Mouse (Mus musculus) kidney, embryonic 15.5 days (tissue): ENCODE measurements around the gene L3mbtl3. TPM values are rescaled to one million over a fixed set of nuclear protein-coding genes. Genes with fewer than 3 reads are reported as not detected.
A peak's percentile ranks its signal among the peaks of the same experiment; 100 is the strongest.

Source experiments
- ATAC-seq: fragments of 200-750 bp; cut with Nextera tagmentation; replicated peaks from 2 replicates; pipeline ENCODE4 v1.8.0; 2017; ENCODE audit warnings: moderate TSS enrichment; ENCODE audit not compliant: low FRiP score
- H3K27ac ChIP-seq: fragments of 300-500 bp; sonication (generic); 2 replicates; pipeline ENCODE4 v1.5.1; 2015; ENCODE audit warnings: mild to moderate bottlenecking, inconsistent platforms
- H3K27me3 ChIP-seq: fragments of 300-500 bp; sonication (generic); 2 replicates; pipeline ENCODE4 v1.6.1; 2015; ENCODE audit warnings: inconsistent platforms
- H3K36me3 ChIP-seq: fragments of 300-500 bp; sonication (generic); 2 replicates; pipeline ENCODE4 v1.6.1; 2015; ENCODE audit warnings: inconsistent platforms
- H3K4me1 ChIP-seq: fragments of 300-500 bp; sonication (generic); 2 replicates; pipeline ENCODE4 v1.6.1; 2015; ENCODE audit warnings: inconsistent platforms
- H3K4me2 ChIP-seq: fragments of 300-500 bp; sonication (generic); 2 replicates; pipeline ENCODE4 v1.6.1; 2015; ENCODE audit warnings: moderate library complexity, mild to moderate bottlenecking, inconsistent platforms
- H3K4me3 ChIP-seq: fragments of 300-500 bp; sonication (generic); replicated peaks from 2 replicates; pipeline ENCODE4 v1.5.1; 2015; ENCODE audit warnings: mild to moderate bottlenecking, inconsistent platforms
- H3K9ac ChIP-seq: fragments of 300-500 bp; sonication (generic); 2 replicates; pipeline ENCODE4 v1.6.1; 2015; ENCODE audit warnings: mild to moderate bottlenecking, inconsistent platforms
- H3K9me3 ChIP-seq: fragments of 300-500 bp; sonication (generic); replicated peaks from 2 replicates; pipeline ENCODE4 v1.6.1; 2016; ENCODE audit warnings: inconsistent platforms
- WGBS: fragments of 180-500 bp; shearing (Covaris S2); methylation state at CpG from one replicate; pipeline ENCODE4 v1.1.7; 2015; ENCODE audit warnings: mixed read lengths; 5-methylcytosine and 5-hydroxymethylcytosine counted together
- polyA plus RNA-seq: library from polyadenylated mRNA; unstranded; fragments of >200 nt; fragmentation: Nextera tagmentation; extraction: Ambion mirVana; gene quantifications from 2 replicates; pipeline ENCODE4 v1.2.1, GENCODE M21; 2015

Gene L3mbtl3
- polyA plus RNA-seq, 1 experiment from 2014 or later, result 13.2 TPM

DNA sequence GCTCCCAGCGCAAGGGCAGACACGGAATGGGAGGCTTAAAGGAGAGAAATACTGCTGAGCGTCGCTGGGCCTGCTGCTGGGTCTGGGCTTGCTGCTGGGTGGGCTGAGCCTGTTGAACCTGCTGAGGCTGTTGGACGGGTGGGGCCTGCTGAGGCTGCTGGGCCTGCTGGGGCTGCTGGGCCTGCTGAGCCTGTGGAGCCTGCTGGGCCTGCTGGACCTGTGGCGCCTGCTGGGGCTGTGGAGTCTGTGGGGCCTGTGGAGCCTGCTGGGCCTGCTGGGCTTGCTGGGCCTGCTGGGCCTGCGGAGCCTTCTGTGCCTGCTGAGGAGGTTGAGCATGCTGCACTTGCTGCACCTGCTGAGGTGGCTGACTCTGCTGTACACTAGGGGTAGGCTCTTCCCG lies 95.8 kb downstream of the L3mbtl3 start:
- peak; percentile 76; the same call in 1 of the 2 replicates for ATAC-seq
- H3K36me3 ChIP-seq, result peaks cover 62% of the 10 kb centered on the region
- H3K27ac ChIP-seq, result no peak overlapping the region
- no peaks in the 10 kb centered on the region for H3K4me1 ChIP-seq
- H3K4me2 ChIP-seq, result no peak overlapping the region
- 69% methylated on average over 8 of the region's 8 CpGs for WGBS
- H3K9ac ChIP-seq, result no peak overlapping the region
- H3K27me3 ChIP-seq, result no peaks in the 10 kb centered on the region
- no peak overlapping the region for H3K4me3 ChIP-seq
- no peaks in the 10 kb centered on the region for H3K9me3 ChIP-seq

DNA sequence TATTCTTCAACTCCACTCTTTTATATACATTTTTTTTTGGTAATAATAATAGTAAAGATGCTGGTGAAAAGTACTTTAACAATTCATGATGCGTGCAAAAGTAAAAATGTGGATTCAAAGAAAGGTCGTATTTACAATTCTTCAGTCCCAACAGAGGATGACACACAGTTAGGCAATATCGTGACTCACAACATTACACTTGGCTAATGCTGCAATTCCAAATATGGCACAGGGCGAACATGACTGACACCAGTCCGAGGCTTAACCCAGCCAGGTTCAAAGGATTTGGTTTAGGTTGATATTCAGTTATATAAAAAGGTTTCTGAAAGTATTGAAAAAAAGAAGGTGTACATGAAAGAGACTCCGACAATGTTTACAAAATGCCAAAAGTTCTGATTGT lies 100.4 kb downstream of the L3mbtl3 start:
- no peak for ATAC-seq
- Histone ChIP-seq H3K9ac (no peak overlapping the region), H3K36me3 (peaks cover 56% of the 10 kb centered on the region), H3K4me1 (no peaks in the 10 kb centered on the region), H3K4me2 (no peak overlapping the region), H3K4me3 (no peak overlapping the region), H3K9me3 (no peaks in the 10 kb centered on the region), H3K27me3 (no peaks in the 10 kb centered on the region), H3K27ac (no peak overlapping the region)
- 91% methylated on average over 6 of the region's 6 CpGs for WGBS

DNA sequence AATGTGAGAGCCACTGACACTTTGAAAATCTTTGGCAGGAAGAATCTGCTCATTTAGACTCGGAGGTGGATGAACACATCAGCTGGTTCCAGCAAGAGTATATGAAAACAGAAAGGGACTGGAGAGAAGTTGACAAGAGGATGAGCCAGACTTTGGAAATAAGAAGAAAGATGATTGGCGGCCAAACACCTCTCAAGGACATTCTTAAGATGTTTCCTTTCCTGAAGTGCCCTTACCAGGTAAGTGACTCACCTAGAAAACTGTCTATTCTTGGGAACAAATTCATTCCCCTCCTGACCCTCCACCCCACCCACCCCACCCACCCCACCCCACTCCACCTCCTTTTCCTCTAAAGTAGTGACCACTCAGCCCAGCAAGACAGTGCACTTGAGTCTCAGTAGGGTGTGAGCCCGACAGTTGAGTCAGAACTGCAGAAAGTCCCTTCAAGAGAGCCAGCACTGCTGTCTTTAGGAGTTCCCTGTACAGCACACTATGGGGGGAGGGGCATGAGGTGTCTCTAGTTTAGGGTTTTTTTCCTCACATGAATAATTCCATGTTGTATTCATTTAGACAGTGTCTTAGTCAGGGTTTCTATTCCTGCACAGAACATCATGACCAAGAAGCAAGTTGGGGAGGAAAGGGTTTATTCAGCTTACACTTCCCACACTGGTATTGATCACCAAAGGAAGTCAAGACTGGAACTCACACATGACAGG lies 111.9 kb downstream of the L3mbtl3 start:
- no peak overlapping the region for H3K4me2 ChIP-seq
- ATAC-seq, result no peak
- no peaks in the 10 kb centered on the region for H3K36me3 ChIP-seq
- no peaks in the 10 kb centered on the region for H3K9me3 ChIP-seq
- no peaks in the 10 kb centered on the region for H3K27me3 ChIP-seq
- no peaks in the 10 kb centered on the region for H3K4me1 ChIP-seq
- H3K4me3 ChIP-seq, result no peak overlapping the region
- 86% methylated on average over 3 of the region's 3 CpGs for WGBS
- no peak overlapping the region for H3K9ac ChIP-seq
- H3K27ac ChIP-seq, result no peak overlapping the region

DNA sequence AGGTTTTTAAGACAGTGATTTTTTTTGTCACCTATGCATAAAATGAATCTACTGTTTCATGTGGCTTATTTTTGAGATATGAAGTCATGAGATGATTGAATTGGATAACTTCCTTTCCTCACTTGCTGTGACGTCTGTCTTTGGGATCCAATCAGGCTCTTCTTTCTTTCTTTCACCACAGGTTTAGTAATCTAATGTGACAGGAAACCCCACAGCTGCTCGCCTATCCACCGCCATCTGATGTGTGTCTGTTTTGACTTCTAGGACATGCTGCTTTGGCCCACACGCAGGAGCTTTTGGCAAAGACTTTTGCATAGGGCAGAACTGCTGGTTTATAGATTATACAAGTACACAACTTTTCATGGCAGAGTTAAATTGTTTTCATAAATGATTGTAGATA lies 115.9 kb downstream of the L3mbtl3 start:
- H3K27ac ChIP-seq, result no peak overlapping the region
- no peak overlapping the region for H3K4me3 ChIP-seq
- H3K9ac ChIP-seq, result no peak overlapping the region
- no peaks in the 10 kb centered on the region for H3K27me3 ChIP-seq
- WGBS, result 75% methylated on average over 4 of the region's 4 CpGs
- H3K4me1 ChIP-seq, result no peaks in the 10 kb centered on the region
- ATAC-seq, result no peak
- H3K36me3 ChIP-seq, result no peaks in the 10 kb centered on the region
- H3K9me3 ChIP-seq, result no peaks in the 10 kb centered on the region
- H3K4me2 ChIP-seq, result no peak overlapping the region

DNA sequence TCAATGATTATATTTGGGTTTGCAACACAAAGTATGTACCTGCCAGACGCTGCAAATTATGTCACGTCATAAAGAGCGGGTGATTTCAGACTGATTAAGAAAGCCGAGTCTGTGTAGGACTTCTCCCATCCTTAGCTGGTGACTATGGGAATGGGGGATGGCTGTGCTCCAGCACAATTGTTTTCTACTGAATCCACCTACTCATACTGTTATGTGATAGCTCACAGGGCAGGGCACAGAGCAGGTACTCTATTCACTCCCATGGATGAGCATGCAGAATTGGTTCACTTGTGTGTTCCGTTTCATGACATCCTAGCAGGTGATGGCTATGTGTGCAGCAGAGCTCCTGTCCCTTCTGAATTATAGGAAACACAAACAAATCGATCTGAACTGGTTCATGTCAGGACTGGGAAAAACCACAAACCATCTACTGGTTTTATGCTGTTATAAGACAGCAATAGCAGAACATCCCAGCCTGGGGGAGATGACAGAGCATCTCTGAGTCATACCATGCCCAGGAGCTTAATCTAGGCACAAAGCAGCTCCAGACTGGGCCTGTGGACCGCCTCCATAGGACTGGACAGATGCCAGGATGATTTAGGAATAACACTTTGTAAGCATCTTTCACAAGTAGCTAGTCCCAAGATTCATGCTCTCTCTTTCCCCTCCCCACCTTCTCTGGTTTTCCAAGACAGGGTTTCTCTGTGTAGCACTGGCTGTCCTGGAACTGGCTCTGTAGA lies 126.2 kb downstream of the L3mbtl3 start:
- H3K27ac ChIP-seq, result no peak overlapping the region
- no peak overlapping the region for H3K4me2 ChIP-seq
- no peaks in the 10 kb centered on the region for H3K36me3 ChIP-seq
- H3K27me3 ChIP-seq, result no peaks in the 10 kb centered on the region
- H3K4me1 ChIP-seq, result no peaks in the 10 kb centered on the region
- H3K4me3 ChIP-seq, result no peak overlapping the region
- WGBS, result 82% methylated on average over 7 of the region's 7 CpGs
- H3K9me3 ChIP-seq, result no peaks in the 10 kb centered on the region
- no peak for ATAC-seq
- no peak overlapping the region for H3K9ac ChIP-seq

DNA sequence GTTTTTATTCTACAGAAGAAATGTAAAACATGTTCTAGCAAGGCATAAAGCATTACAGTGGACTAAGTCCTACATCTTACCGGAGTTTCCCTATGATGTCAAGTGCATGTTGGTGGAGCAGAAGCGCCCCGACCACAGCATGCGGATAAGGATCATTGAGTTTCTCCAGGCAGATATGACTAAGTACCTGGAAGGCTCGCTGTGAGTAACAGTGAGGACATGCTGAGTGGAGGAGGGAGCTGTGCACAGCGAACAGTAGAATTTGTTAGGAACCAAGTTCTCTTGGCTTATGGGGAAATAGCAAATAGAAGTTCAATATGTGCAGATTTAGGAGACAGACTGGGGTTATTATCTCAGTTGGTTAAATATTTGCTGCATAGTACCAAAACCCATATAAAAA lies 131.3 kb downstream of the L3mbtl3 start:
- H3K4me2 ChIP-seq, result no peak overlapping the region
- no peak for ATAC-seq
- H3K4me1 ChIP-seq, result no peaks in the 10 kb centered on the region
- no peak overlapping the region for H3K4me3 ChIP-seq
- H3K9me3 ChIP-seq, result no peaks in the 10 kb centered on the region
- H3K9ac ChIP-seq, result no peak overlapping the region
- no peak overlapping the region for H3K27ac ChIP-seq
- H3K27me3 ChIP-seq, result no peaks in the 10 kb centered on the region
- no peaks in the 10 kb centered on the region for H3K36me3 ChIP-seq
- WGBS, result 73% methylated on average over 6 of the region's 6 CpGs

DNA sequence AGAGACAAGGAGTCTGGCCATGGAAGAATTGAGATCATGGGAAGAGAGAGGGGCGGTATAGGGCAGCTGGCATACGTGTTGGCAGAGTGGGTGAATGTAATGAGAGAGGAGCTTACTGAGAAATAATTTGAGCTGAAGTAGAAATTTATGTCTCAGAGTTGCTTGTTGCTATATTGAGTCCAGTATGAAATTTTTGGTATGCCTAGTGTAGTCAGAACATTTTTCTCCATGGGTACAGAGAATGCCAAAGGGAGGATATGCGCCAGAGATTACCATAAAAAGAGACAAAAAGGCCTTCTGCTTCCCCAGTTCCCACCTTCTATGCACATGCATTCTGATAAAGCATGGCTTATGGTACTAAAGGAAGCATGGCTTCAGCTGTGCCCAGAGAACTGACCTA lies 132.6 kb downstream of the L3mbtl3 start:
- Histone ChIP-seq H3K27me3 (no peaks in the 10 kb centered on the region), H3K4me1 (no peaks in the 10 kb centered on the region), H3K9ac (no peak overlapping the region), H3K36me3 (no peaks in the 10 kb centered on the region), H3K27ac (no peak overlapping the region), H3K9me3 (no peaks in the 10 kb centered on the region), H3K4me2 (no peak overlapping the region), H3K4me3 (no peak overlapping the region)
- 88% methylated on average over 3 of the region's 3 CpGs for WGBS
- no peak for ATAC-seq

DNA sequence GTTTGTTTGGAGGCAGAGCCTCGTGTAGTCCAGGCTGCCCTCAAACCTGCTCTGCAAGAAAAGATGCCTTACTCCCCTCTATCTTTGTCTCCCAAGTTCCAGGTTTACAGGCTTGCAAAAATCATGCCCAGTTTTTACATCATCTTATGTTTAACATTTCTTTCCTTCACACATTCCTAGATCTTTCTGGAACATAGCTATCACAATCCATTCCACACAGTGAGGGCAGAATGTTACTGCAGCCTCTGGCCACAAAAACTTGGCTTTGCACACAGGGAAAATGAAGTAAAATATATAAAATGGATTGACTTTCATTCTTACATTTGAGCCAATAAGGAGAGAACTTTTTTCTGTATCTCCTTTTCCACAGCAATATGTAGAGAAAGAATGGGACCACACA lies 136.7 kb downstream of the L3mbtl3 start:
- H3K27me3 ChIP-seq, result no peaks in the 10 kb centered on the region
- 63% methylated on average over 1 of the region's 1 CpGs for WGBS
- H3K4me3 ChIP-seq, result no peak overlapping the region
- ATAC-seq, result no peak
- H3K4me2 ChIP-seq, result no peak overlapping the region
- H3K9me3 ChIP-seq, result no peaks in the 10 kb centered on the region
- H3K36me3 ChIP-seq, result no peaks in the 10 kb centered on the region
- no peaks in the 10 kb centered on the region for H3K4me1 ChIP-seq
- no peak overlapping the region for H3K9ac ChIP-seq
- H3K27ac ChIP-seq, result no peak overlapping the region

DNA sequence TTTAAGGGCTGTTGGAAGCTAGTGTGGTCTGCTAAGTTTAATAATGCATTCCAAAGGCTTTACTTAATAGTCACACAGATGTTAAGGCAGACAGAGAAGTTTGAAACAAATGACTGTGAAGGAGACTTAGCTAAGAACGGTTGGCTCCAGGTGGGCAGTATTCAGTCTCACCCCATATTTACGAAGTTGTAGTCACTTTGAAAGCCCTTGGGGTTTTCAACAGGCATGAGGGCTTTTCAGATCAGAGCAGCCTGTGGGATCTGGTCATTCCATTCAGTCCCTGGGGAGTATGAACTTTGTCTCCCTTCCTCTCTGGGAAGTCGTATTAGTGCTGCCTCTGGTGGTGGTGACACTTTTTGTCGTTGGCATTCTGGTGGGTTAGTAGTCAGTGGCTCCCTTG lies 137.2 kb downstream of the L3mbtl3 start:
- Histone ChIP-seq H3K9me3 (no peaks in the 10 kb centered on the region), H3K4me2 (no peak overlapping the region), H3K4me1 (no peaks in the 10 kb centered on the region), H3K9ac (no peak overlapping the region), H3K4me3 (no peak overlapping the region), H3K27me3 (no peaks in the 10 kb centered on the region), H3K27ac (no peak overlapping the region), H3K36me3 (no peaks in the 10 kb centered on the region)
- WGBS, result 47% methylated on average over 4 of the region's 4 CpGs
- no peak for ATAC-seq

DNA sequence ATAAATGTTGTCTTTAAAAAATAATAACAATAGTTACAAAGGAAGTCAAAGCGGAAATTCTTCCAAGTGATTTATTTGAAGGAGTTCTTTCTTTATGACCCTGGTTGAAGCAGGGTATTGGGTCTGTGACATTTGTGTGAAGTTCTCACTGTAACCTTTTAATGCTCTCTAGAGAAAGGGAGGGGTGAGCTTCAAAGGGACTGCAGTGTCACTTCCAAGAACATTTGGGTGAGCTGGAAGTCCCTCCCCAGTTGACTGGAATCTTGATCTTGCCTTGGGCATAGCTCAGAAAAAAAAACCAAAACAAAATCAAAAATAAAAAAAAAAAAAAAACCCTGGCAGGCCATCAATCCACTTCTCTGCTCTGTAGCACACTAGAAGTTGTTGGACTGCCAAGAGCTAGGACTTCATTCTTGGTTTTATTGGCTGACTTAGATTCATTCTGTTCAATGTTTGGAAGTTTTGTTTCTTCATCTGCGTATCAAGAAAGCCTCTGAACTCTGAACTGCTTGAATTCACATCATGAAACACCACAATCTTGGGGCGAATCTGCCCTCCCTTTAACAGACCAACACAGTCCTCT lies 143.6 kb downstream of the L3mbtl3 start:
- ATAC-seq, result no peak
- H3K9me3 ChIP-seq, result no peaks in the 10 kb centered on the region
- 68% methylated on average over 3 of the region's 3 CpGs for WGBS

DNA sequence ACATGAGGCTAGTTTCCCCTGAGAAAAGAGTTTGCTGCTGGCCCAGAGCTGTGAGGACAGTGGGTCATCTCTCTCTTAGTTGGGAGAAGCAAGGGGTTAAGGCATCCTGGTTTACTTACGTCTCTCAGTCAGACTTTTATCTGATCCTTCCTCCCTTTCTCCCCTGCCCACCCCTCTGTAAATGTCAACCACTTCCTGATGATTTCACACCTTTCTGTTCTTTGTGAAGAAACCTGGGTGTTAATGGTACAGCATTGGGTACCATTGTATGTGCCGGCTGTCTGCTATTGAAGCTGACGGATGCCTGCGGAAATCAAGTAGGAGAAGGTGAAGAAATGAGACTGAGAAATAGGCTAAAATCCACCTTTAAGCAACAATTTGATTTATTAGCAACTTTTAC lies 146.3 kb downstream of the L3mbtl3 start, which contains the start of gene Samd3:
Gene Samd3, plus strand, starts transcription at position 220 of the 400 bp plus-strand sequence.
- Histone ChIP-seq H3K9me3 (no peaks in the 10 kb centered on the region), H3K9ac (no peak within 1 kb of the TSS), H3K27ac (no peak within 1 kb of the TSS), H3K4me3 (no peak within 1 kb of the TSS), H3K4me2 (no peak within 1 kb of the TSS), H3K36me3 (no peaks in the 10 kb centered on the region), H3K27me3 (no peaks in the 10 kb centered on the region), H3K4me1 (no peaks in the 10 kb centered on the region)
- no peak for ATAC-seq
- 32% methylated on average over 4 of the region's 4 CpGs for WGBS

More for the DNA sequence above, 143.6 kb downstream of the L3mbtl3 start:
- Histone ChIP-seq H3K4me2 (no peak overlapping the region), H3K9ac (no peak overlapping the region), H3K27ac (no peak overlapping the region), H3K27me3 (no peaks in the 10 kb centered on the region), H3K36me3 (no peaks in the 10 kb centered on the region), H3K4me3 (no peak overlapping the region), H3K4me1 (no peaks in the 10 kb centered on the region)

DNA sequence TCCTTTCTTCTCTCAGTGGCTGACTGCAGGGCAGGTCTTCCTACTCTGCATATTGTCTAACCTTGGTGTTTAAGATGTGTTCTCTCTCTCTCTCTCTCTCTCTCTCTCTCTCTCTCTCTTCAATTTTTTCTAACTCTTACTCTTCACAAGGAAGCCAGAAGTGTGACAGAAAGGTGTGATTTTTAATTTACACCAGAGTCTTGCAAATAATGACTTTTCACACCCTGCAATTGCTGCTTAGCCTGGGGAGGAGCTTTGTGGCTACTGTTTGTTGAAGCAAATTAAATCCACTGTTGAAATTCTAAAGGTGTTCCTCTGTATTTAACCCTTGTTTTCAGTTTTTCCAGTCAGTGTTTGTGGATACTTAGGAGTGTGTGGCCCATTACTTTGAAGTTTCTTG lies 147.6 kb downstream of the L3mbtl3 start:
- no peaks in the 10 kb centered on the region for H3K36me3 ChIP-seq
- H3K4me3 ChIP-seq, result no peak overlapping the region
- H3K9ac ChIP-seq, result no peak overlapping the region
- H3K27ac ChIP-seq, result no peak overlapping the region
- H3K4me2 ChIP-seq, result no peak overlapping the region
- ATAC-seq, result no peak
- no peaks in the 10 kb centered on the region for H3K27me3 ChIP-seq
- no peaks in the 10 kb centered on the region for H3K4me1 ChIP-seq
- no peaks in the 10 kb centered on the region for H3K9me3 ChIP-seq
